Mouse (Mus musculus) cerebellum, adult 2 months (tissue): ENCODE measurements around the gene Cd80. TPM values are rescaled to one million over a fixed set of nuclear protein-coding genes. Genes with fewer than 3 reads are reported as not detected.

Experiments used
- DNase-seq, 2 experiments: peaks; one replicate each; pipeline ENCODE4 v3.0.0; 2021
- H3K27ac ChIP-seq: fragments of 200-500 bp; 2 replicates; pipeline ENCODE4 v1.5.1; 2012; ENCODE audit warnings: low read length, control low read depth, inconsistent platforms; ENCODE audit not compliant: insufficient read depth
- H3K27me3 ChIP-seq: fragments of 200-500 bp; 2 replicates; pipeline ENCODE4 v1.6.1; 2012; ENCODE audit warnings: inconsistent platforms, mild to moderate bottlenecking, low read length, moderate library complexity; ENCODE audit not compliant: control insufficient read depth, insufficient read depth
- H3K4me1 ChIP-seq: fragments of 200-500 bp; 2 replicates; pipeline ENCODE4 v1.6.1; 2011; ENCODE audit warnings: low read length; ENCODE audit not compliant: control insufficient read depth, insufficient read depth
- H3K4me3 ChIP-seq: fragments of 200-500 bp; replicated peaks from 2 replicates; pipeline ENCODE3; 2011; ENCODE audit warnings: mild to moderate bottlenecking, low read depth, low read length, control low read depth; ENCODE audit not compliant: insufficient read depth
- CTCF ChIP-seq: fragments of 200-500 bp; IDR thresholded peaks from 2 replicates; pipeline ENCODE4 v1.5.1; 2011; ENCODE audit warnings: low read depth, mild to moderate bottlenecking, control low read depth, low read length, moderate library complexity, borderline replicate concordance; ENCODE audit not compliant: insufficient read depth
- POLR2A ChIP-seq: fragments of 200-500 bp; IDR thresholded peaks from 2 replicates; pipeline ENCODE4 v1.6.1; 2011; ENCODE audit warnings: low read length, control low read depth, borderline replicate concordance; ENCODE audit not compliant: insufficient read depth
- WGBS: fragments of 180-500 bp; shearing (Covaris S2); methylation state at CpG from one replicate; pipeline ENCODE4 v1.1.7; 2018; 5-methylcytosine and 5-hydroxymethylcytosine counted together
- polyA plus RNA-seq: library from polyadenylated mRNA; depleted of rRNA; stranded (reverse); fragments of >200 nt; gene quantifications from 2 replicates; pipeline ENCODE4 v1.2.3, GENCODE M21; 2012; rRNA removed

Cd80 gene
- polyA plus RNA-seq, 1 experiment = 0.34 TPM

GRCm38 (mm10) chr16:38522129-38523084 lies 67.0 kb downstream of the Cd80 start, which contains the start of gene Timmdc1:
Gene Timmdc1 (minus strand): TSS chr16:38522663.
- H3K27ac ChIP-seq = peak within 1 kb of the TSS; percentile 88
- DNase-seq = peak; percentile 97
- peaks cover 4% of the 10 kb centered on the region; the same call in 1 of the 2 replicates for H3K4me1 ChIP-seq

GRCm38 (mm10) chr16:38526264-38526663 lies 70.9 kb downstream of the Cd80 start:
- TF ChIP-seq CTCF = no peak
- Histone ChIP-seq H3K27me3 (no peaks in the 10 kb centered on the region), H3K4me3 (no peak overlapping the region), H3K27ac (no peak overlapping the region), H3K4me1 (peaks cover 4% of the 10 kb centered on the region; the same call in 1 of the 2 replicates)
- DNase-seq = no peak
- WGBS = 86% methylated on average over 6 of the region's 6 CpGs

More at GRCm38 (mm10) chr16:38522129-38523084, 67.0 kb downstream of the Cd80 start, which contains the start of gene Timmdc1:
- Histone ChIP-seq H3K4me3 (peak within 1 kb of the TSS; percentile 95), H3K27me3 (no peaks in the 10 kb centered on the region)
- WGBS = under 1% methylated on average over 73 of the region's 73 CpGs
- TF ChIP-seq CTCF (no peak; the same call in 1 of the 2 replicates), POLR2A (peak; percentile 76; the same call in 1 of the 2 replicates)

- Histone ChIP-seq H3K4me3 (no peak overlapping the region), H3K27ac (no peak overlapping the region), H3K4me1 (no peaks in the 10 kb centered on the region), H3K27me3 (no peaks in the 10 kb centered on the region)
- DNase-seq = peak; percentile 51 to 62
- WGBS = 41% methylated on average over 8 of the region's 8 CpGs
- TF ChIP-seq CTCF = peak; percentile 68
- TF ChIP-seq POLR2A = no peak
Observed at GRCm38 (mm10) chr16:38536544-38537146, 81.3 kb downstream of the Cd80 start.

GRCm38 (mm10) chr16:38538716-38539380 lies 83.5 kb downstream of the Cd80 start:
- H3K4me1 ChIP-seq = no peaks in the 10 kb centered on the region
- DNase-seq = no peak
- WGBS = 87% methylated on average over 13 of the region's 13 CpGs
- H3K27me3 ChIP-seq = no peaks in the 10 kb centered on the region
- no peak overlapping the region for H3K27ac ChIP-seq
- TF ChIP-seq POLR2A (no peak), CTCF (no peak)
- no peak overlapping the region for H3K4me3 ChIP-seq

Other genes with a start within 250 kb of the Cd80 start
- gene Nr1i2, start 160.7 kb upstream of the Cd80 start, polyA plus RNA-seq = 0.05 TPM in 1 of 2 replicates, not detected in the other
- 0.39 and 0.78 TPM in 2 replicates for gene Maats1, start 113.4 kb upstream of the Cd80 start, polyA plus RNA-seq
- 240 and 256 TPM in 2 replicates for gene Cox17, start 108.6 kb upstream of the Cd80 start, polyA plus RNA-seq
- 0.41 TPM in 1 of 2 replicates, not detected in the other for gene Gm21987, start 108.5 kb upstream of the Cd80 start, polyA plus RNA-seq
- gene Popdc2, start 93.4 kb upstream of the Cd80 start, polyA plus RNA-seq = 0.31 and 0.36 TPM in 2 replicates
- gene Pla1a, start 22.4 kb upstream of the Cd80 start, polyA plus RNA-seq = 1.2 and 1.6 TPM in 2 replicates
- 67.3 and 71.6 TPM in 2 replicates for gene Adprh, start 2.9 kb upstream of the Cd80 start, polyA plus RNA-seq
- 19.7 and 19.9 TPM in 2 replicates for gene Timmdc1, start 67.1 kb downstream of the Cd80 start, polyA plus RNA-seq
- gene Poglut1, start 94.7 kb downstream of the Cd80 start, polyA plus RNA-seq = 55.9 and 59.9 TPM in 2 replicates
- 62.9 and 63.0 TPM in 2 replicates for gene Tmem39a, start 103.1 kb downstream of the Cd80 start, polyA plus RNA-seq